Mouse (Mus musculus) liver, adult 2 months (tissue): ENCODE data around the gene Zfp398.

Experiments used
- CTCF ChIP-seq: fragments of 200-500 bp; IDR thresholded peaks from 2 replicates; pipeline ENCODE4 v1.5.1; 2011; ENCODE audit warnings: low read depth, low read length, control low read depth
- POLR2A ChIP-seq: fragments of 200-500 bp; IDR thresholded peaks from 2 replicates; pipeline ENCODE4 v1.6.1; 2011; ENCODE audit warnings: low read length, control low read depth; ENCODE audit not compliant: insufficient read depth; ENCODE audit errors: extremely low read depth

DNA sequence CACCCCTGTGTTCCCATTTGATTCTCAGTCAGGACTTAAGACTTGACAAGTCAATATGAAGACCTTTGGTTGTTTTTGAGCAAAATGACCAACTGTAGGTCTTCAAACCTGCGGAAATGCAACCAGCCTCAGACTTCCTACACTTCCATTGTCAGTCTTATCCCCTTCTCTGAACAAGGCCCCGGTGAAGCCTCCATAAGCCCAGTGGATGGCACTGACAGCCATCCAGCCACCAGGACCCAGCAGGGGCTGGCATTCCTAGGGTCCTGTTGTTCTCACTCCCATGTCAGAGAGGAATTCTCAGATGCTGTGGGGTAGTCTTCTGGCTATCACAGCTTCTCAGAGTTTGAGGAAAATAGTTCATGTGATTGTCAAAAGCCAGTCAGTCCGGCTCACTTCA is 43.1 kb downstream of the Zfp398 start:
- TF ChIP-seq POLR2A: no peak
- TF ChIP-seq CTCF: no peak
